11 mouse cellular contexts compared by ENCODE assay signal in genomic region chr2:6876547-6876946, GRCm38 (mm10).
DNase-seq lines count a peak whose midpoint lies in the region; ATAC-seq and TF ChIP-seq lines count a peak whose summit lies in the region.
"Had no signal": no experiment of that assay in that cellular context is flagged by ENCODE, and none has a peak within 500 bp of the region (broad histone marks: within the 10 kb centered on the region; RNA-seq: fewer than 3 reads in every experiment).

No protein-coding gene starts in this region.

- ATAC-seq in embryonic facial prominence, embryonic 14.5 days (ENCODE audit: low read depth): peak; percentile 1; the same call in 1 of the 2 replicates
- no peak for ATAC-seq in forebrain, embryonic 14.5 days
- ATAC-seq in midbrain, embryonic 16.5 days: no peak

- no peaks in the 10 kb centered on the region for H3K36me3 ChIP-seq in embryonic facial prominence, embryonic 14.5 days (ENCODE audit: control insufficient read depth, insufficient read depth, low read length)
- H3K36me3 ChIP-seq in forebrain, embryonic 14.5 days (ENCODE audit: control insufficient read depth, insufficient read depth, low read length): no peaks in the 10 kb centered on the region
- H3K36me3 ChIP-seq in midbrain, embryonic 16.5 days (ENCODE audit: control insufficient read depth, insufficient read depth, low read length): no peaks in the 10 kb centered on the region
- H3K36me3 ChIP-seq: G1E; limb, embryonic 12.5 days had no signal

- intact Hi-C loops in gastrocnemius, postnatal 14 days (cut with DNase I; ENCODE audit: low total_unique reads): no loop called here

- WGBS in embryonic facial prominence, embryonic 14.5 days: 49% methylated on average over 5 of the region's 5 CpGs
- WGBS in forebrain, embryonic 14.5 days: 36% methylated on average over 5 of the region's 5 CpGs
- WGBS in midbrain, embryonic 16.5 days: 50% methylated on average over 5 of the region's 5 CpGs

- H3K9ac ChIP-seq in embryonic facial prominence, embryonic 14.5 days (ENCODE audit: low read depth, low read length): no peak overlapping the region
- H3K9ac ChIP-seq in forebrain, embryonic 14.5 days (ENCODE audit: low read length): peak overlapping the region; percentile 50
- H3K9ac ChIP-seq in midbrain, embryonic 16.5 days (ENCODE audit: low read depth, low read length): peak overlapping the region; percentile 44; the same call in 1 of the 2 replicates
- H3K9ac ChIP-seq: limb, embryonic 12.5 days had no signal

- DNase-seq in layer of hippocampus, adult 2 months (ENCODE audit: low spot score in 2 of 2): no peak
- no peak for DNase-seq in layer of hippocampus, postnatal 36 days
- DNase-seq in embryonic facial prominence, embryonic 14.5 days (ENCODE audit: low spot score): peak; percentile 54
- peak; percentile 20 for DNase-seq in forebrain, embryonic 14.5 days (ENCODE audit: low spot score)
- DNase-seq in kidney, postnatal 10 days: no peak
- no peak for DNase-seq in gastrocnemius, postnatal 14 days
- DNase-seq: kidney, postnatal 36 days had no signal

- H3K4me3 ChIP-seq in layer of hippocampus, adult 2 months: no peak overlapping the region; the same call in 1 of the 2 replicates
- 0 out of 2 replicates have a peak overlapping the region, but pooled peaks have one; percentile 6 for H3K4me3 ChIP-seq in embryonic facial prominence, embryonic 14.5 days (ENCODE audit: low read depth, low read length)
- H3K4me3 ChIP-seq in forebrain, embryonic 14.5 days (ENCODE audit: low read depth, low read length): no peak overlapping the region
- no peak overlapping the region for H3K4me3 ChIP-seq in midbrain, embryonic 16.5 days (ENCODE audit: low read depth, low read length)
- H3K4me3 ChIP-seq: limb, embryonic 12.5 days had no signal

- H3K27me3 ChIP-seq in embryonic facial prominence, embryonic 14.5 days (replicated peaks; ENCODE audit: control insufficient read depth, insufficient read depth, low read length): peaks cover 6% of the 10 kb centered on the region
- no peaks in the 10 kb centered on the region for H3K27me3 ChIP-seq in forebrain, embryonic 14.5 days (replicated peaks; ENCODE audit: control insufficient read depth, insufficient read depth, low read length)
- H3K27me3 ChIP-seq in midbrain, embryonic 16.5 days (ENCODE audit: control insufficient read depth, insufficient read depth, low read depth, low read length): no peaks in the 10 kb centered on the region

- peaks cover 18% of the 10 kb centered on the region for H3K4me1 ChIP-seq in embryonic facial prominence, embryonic 14.5 days (ENCODE audit: control insufficient read depth, insufficient read depth, low read length)
- peaks cover 43% of the 10 kb centered on the region for H3K4me1 ChIP-seq in forebrain, embryonic 14.5 days (ENCODE audit: control insufficient read depth, insufficient read depth, low read length)
- H3K4me1 ChIP-seq in midbrain, embryonic 16.5 days (ENCODE audit: control insufficient read depth, insufficient read depth, low read length): peaks cover 37% of the 10 kb centered on the region

- 0 out of 2 replicates have a peak, but pooled peaks cover 5% of the 10 kb centered on the region for H3K9me3 ChIP-seq in embryonic facial prominence, embryonic 14.5 days (ENCODE audit: control insufficient read depth, low read length)
- H3K9me3 ChIP-seq in forebrain, embryonic 14.5 days (replicated peaks; ENCODE audit: control insufficient read depth, low read length): no peaks in the 10 kb centered on the region
- H3K9me3 ChIP-seq in midbrain, embryonic 16.5 days (replicated peaks; ENCODE audit: control insufficient read depth, low read length, poor library complexity, severe bottlenecking): no peaks in the 10 kb centered on the region
- H3K9me3 ChIP-seq: limb, embryonic 12.5 days had no signal

- TF ChIP-seq CTCF in layer of hippocampus, adult 2 months (conservative IDR thresholded peaks at IDR 0.05): no peak

- H3K4me2 ChIP-seq in embryonic facial prominence, embryonic 14.5 days (ENCODE audit: low read depth, low read length): no peak overlapping the region; the same call in 1 of the 2 replicates
- peak overlapping the region; percentile 53 for H3K4me2 ChIP-seq in forebrain, embryonic 14.5 days (ENCODE audit: low read length)
- H3K4me2 ChIP-seq in midbrain, embryonic 16.5 days (ENCODE audit: low read length): peak overlapping the region; percentile 39
- H3K4me2 ChIP-seq: limb, embryonic 12.5 days had no signal

- peak overlapping the region; percentile 99 for H3K27ac ChIP-seq in layer of hippocampus, adult 2 months
- peak overlapping the region; percentile 39; the same call in 1 of the 2 replicates for H3K27ac ChIP-seq in embryonic facial prominence, embryonic 14.5 days (replicated peaks; ENCODE audit: low read depth, low read length)
- peak overlapping the region; percentile 92 for H3K27ac ChIP-seq in forebrain, embryonic 14.5 days (ENCODE audit: low read depth, low read length)
- H3K27ac ChIP-seq in midbrain, embryonic 16.5 days (ENCODE audit: low read length): peak overlapping the region; percentile 23; the same call in 1 of the 2 replicates
- H3K27ac ChIP-seq: limb, embryonic 12.5 days; macrophage had no signal

Comparison
In these comparisons a context has a peak if more than half of its experiments do, and no peak if none do; other contexts are left out.
1. DNase-seq: peak in embryonic facial prominence, embryonic 14.5 days (single experiment) and forebrain, embryonic 14.5 days (single experiment); none in layer of hippocampus, adult 2 months (0 of 2), layer of hippocampus, postnatal 36 days (0 of 2), kidney, postnatal 10 days (single experiment) and gastrocnemius, postnatal 14 days (single experiment).
2. H3K27ac ChIP-seq: peak in every context shown above with its lines; median percentile 99 in layer of hippocampus, adult 2 months; 92 in forebrain, embryonic 14.5 days; 39 in embryonic facial prominence, embryonic 14.5 days; 23 in midbrain, embryonic 16.5 days.